Mouse (Mus musculus) small intestine, adult 2 months (tissue): ENCODE measurements at regions not wholly inside any gene's neighbourhood (a gene's known extent, or its start where the extent isn't known, plus 50 kb on each side); places are given as distances from the start of the nearest gene placed in this dataset.
"Not testable (repeated sequence)": the region's sequence is repeated elsewhere in the genome, so short reads cannot be mapped to it uniquely, and the experiment has no call there.

Experiments used
- CTCF ChIP-seq: fragments of 200-500 bp; IDR thresholded peaks from 2 replicates; pipeline ENCODE4 v1.5.1; 2012; ENCODE audit warnings: low read depth, mild to moderate bottlenecking, control low read depth, inconsistent platforms, low read length, moderate library complexity, mixed read lengths; ENCODE audit not compliant: insufficient replicate concordance, insufficient read length; ENCODE audit errors: extremely low read depth
- POLR2A ChIP-seq: fragments of 200-500 bp; IDR thresholded peaks from 2 replicates; pipeline ENCODE4 v1.6.1; 2012; ENCODE audit warnings: low read depth, mild to moderate bottlenecking, control low read depth, inconsistent platforms, low read length, moderate library complexity

DNA sequence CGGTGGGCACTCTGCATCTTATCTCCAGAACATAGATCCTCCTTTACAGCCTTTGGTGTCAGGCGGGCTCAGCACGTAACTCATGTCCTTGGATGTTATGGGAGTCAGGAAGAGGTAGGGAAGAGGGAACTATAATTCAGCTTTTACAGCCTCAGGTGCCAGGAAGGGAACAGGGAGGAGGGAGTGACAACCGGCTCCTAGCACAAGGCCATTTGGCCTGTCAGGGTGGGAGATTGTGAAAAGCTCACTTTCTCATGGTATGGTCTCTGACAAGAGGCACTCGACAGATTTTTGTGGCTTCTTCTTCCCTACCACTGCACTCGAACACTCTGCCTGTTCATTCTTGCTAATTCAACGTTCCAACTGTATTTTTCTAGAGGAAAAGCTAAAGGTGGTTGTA, 845.6 kb downstream of the Rab28 start:
- not testable (repeated sequence) for TF ChIP-seq POLR2A, CTCF
